Mouse (Mus musculus) cerebellum, adult 18-20 months (tissue): Measurements from ENCODE around the gene Slc25a26.
"Not testable (repeated sequence)": the region's sequence is repeated elsewhere in the genome, so short reads cannot be mapped to it uniquely, and the experiment has no call there.

Experiments used
- DNase-seq, 2 experiments: peaks; one replicate each; pipeline ENCODE4 v3.0.0; 2021

The Slc25a26 gene

DNA sequence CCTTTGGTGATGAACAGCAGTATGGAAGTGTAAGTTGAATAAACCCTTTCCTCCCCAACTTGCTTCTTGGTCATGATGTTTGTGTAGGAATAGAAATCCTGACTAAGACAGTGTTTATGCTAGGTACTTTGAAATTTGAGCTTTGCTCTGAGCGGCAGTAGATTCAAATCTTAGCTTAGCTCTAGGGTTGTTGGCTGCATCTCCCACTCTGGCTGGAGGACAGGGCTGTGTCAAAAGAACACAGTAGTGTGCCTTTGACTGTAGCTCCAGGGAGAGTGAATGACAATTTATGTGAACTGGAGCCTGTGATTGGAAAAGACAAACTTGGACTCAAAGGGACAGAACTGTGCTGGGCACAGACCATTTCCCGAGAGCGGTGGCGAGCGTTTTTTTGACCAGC, 53.0 kb downstream of the Slc25a26 start:
- no peak for DNase-seq

- not testable (repeated sequence) for DNase-seq
These were observed 58.5 kb downstream of the Slc25a26 start for GRCm38 (mm10) chr6:94558603-94559002.

DNA sequence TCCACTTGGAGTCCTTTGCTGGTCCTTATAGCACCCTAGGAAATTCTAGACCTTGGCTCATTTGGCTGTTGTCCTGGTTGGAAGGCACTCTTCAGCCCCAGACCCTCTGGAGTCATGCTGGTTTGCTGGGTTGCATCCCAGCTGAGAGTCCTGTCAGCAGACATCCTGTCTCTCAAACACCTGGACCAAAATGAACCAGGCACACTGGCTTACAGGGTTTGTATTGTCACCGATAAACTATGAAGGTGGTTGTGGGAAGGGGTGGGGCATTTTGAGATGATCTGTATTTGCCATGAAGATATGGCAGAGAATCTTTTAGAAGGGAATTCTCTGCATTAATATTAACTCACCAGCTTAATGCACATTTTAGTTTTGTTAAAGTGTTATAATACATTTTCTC, 60.8 kb downstream of the Slc25a26 start:
- DNase-seq, result no peak

GRCm38 (mm10) chr6:94561346-94561745, 61.2 kb downstream of the Slc25a26 start:
- no peak for DNase-seq

DNA sequence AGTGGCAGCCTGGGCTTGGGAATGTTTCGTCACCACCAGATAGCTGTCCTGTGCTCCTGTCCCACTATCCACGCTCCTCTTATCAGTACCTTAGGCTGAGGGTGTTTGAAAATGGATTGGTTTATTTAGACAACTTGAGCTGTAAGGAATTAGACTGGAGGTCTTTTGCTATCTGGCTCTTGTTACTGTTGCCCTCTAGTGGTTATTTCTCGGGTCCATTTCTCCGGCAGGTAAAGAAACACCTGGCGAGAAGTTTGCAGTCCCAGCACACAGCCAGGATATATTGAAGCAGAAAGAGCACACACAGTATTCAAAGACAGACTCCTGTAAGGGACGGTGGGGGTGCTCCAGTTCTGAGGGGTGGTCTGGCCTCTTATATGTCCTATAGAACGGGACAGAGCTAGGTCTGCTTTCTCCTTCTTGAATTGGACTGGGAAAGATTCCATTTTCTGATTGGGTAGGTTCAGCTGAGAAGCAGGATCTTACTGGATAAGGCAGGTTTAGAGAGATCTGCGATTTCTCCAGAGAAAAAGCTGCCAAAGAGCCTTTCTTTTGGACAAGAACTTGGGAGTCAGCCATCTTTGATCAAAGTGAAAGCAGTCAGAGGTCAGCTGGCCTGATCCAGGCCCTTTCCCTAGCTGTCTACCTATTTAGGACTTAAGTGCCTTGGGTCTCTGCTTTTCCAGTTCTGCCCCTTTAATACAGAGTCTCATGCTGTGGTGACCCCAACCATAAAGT, 63.2 kb downstream of the Slc25a26 start:
- no peak for DNase-seq

GRCm38 (mm10) chr6:94565766-94566165, 65.6 kb downstream of the Slc25a26 start:
- no peak for DNase-seq

GRCm38 (mm10) chr6:94568040-94568439, 67.9 kb downstream of the Slc25a26 start:
- DNase-seq, result no peak

GRCm38 (mm10) chr6:94575526-94576166, 75.5 kb downstream of the Slc25a26 start:
- no peak for DNase-seq

GRCm38 (mm10) chr6:94577991-94578390, 77.9 kb downstream of the Slc25a26 start:
- no peak for DNase-seq

- no peak for DNase-seq
These were observed 81.9 kb downstream of the Slc25a26 start for GRCm38 (mm10) chr6:94582055-94582454.

DNA sequence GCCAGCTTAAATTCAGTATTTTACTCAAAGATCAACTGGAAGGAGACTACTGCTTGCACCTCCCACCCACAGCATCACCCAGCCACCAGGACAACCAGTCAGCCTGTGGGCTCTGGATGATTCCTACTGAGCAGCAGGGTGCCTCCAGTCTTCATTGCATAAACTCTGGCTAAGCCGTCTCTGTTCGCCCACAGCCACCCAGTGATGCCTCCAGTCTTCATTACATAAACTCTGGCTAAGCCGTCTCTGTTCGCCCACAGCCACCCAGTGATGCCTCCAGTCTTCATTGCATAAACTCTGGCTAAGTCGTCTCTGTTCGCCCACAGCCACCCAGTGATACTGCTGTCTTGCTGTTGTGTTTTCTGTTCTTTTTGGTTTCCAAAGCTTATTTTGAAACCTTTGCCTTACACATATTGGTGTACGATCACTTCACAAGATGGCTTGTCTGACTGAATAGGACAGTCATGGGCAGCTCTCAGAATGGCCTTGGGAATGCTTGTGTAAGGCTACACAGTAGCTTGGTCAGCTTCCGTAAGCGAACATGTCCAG, 84.1 kb downstream of the Slc25a26 start:
- DNase-seq, result no peak

DNA sequence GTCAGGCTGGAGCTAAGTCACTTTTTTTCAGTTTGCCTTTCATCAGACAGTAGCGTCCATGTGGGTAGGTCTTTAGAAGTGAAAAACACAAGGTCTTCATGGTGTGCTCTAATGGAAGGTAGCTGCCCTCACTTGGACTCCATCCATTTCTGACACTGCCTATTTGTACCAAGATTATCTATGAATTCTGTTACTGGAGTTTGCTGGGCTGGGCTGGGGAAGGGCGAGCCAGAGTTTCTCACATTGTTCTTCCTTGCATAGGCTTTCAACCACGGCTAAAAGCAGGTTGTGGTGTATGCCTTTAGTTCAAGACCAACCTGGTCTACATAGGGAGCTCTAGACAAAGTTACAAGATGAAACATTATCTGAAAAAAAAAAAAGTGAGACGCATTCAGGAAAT, 84.8 kb downstream of the Slc25a26 start:
- DNase-seq, result no peak

DNA sequence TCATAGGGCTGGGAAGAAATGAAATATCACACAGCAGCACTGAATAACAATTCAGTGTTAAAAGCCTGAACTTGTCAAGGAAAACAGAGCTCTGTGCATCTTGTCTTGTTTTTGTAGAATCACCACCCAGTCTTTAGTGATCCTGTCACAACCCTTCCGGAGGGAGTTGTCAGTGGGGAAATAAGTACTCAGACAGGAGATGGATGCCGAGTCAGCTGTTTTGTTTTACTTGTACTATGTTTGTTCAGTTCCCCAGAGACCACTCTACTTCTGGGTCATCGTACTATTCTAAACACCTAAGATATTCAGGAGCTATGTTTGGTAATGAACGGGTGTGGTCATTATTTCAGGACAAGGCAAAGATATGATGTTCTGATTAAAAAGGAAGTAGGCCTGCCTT, 88.2 kb downstream of the Slc25a26 start:
- no peak for DNase-seq

DNA sequence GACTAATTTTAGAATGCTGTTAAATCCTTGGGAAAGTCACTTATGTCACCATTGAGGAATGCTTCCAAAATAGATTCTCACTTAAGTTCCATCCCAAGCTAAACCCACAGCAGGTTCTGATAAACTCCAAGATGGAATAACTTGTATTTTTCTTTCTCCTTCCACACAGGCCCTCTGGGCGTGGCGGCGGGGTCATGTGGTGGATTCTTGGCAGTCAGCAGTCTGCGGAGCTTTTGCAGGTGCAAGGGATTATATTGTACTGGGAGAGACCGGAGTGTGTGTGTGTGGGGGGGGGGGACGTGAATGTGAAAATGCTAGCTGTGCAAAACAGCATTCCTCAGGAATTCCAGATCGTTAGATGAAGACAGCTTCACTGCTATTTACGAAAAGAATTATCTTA, 92.1 kb downstream of the Slc25a26 start:
- DNase-seq, result no peak

DNA sequence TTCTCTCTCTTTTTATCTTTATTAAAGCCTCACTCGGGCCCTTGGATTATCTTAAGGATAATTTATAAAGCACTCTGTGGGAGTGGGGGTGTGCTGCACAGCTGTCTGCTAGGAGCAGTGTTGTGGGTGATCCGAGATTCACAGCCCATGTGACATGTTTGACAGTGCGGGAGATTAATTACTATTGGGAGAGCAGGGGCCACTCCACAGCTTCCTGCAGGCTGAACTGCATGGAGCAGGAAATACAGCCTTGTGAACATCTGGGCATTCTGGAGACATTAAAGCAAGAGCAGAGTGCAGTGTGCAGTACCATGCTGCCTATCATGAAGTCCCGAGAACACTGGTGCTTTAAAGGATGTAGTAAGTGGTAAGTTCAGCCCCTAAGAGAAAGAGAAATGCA, 92.6 kb downstream of the Slc25a26 start:
- DNase-seq, result no peak

DNA sequence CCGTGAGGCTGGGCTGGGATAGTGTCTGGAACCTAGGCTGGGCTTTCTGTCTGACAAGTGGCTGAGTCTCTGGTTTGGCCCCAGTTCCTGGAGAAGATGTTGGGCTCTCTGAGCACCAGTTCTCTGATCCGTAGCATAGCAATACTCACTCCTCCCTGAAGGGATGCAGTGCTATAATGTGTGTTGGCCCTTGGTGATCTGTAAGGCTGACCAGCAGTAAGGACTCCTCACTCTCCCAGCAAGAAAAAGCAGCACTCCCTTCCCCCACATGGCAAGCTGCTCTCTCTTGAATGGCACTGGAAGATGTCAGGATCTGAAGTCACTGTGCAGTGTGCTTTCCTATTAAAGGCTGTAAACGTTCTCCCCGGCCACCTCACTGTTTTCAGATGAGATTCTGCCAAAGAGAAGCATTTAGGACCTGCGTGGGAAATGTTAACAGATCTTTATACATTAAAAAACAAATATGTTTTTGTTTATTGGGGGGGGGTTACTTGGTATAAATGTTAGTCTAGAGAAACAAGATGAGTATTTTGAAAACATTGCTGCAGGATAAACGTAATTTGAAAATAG, 94.0 kb downstream of the Slc25a26 start:
- no peak for DNase-seq

- DNase-seq, result no peak
These were observed 94.6 kb downstream of the Slc25a26 start for GRCm38 (mm10) chr6:94594711-94595110.

GRCm38 (mm10) chr6:94595206-94595605, 95.1 kb downstream of the Slc25a26 start:
- no peak for DNase-seq

- DNase-seq, result no peak
These were observed 96.1 kb downstream of the Slc25a26 start for GRCm38 (mm10) chr6:94596051-94596760.

- no peak for DNase-seq
These were observed 96.8 kb downstream of the Slc25a26 start for GRCm38 (mm10) chr6:94596761-94597485.

GRCm38 (mm10) chr6:94598421-94598820, 98.3 kb downstream of the Slc25a26 start:
- DNase-seq, result no peak

GRCm38 (mm10) chr6:94599016-94599415, 98.9 kb downstream of the Slc25a26 start:
- DNase-seq, result no peak

GRCm38 (mm10) chr6:94601101-94601500, 101.0 kb downstream of the Slc25a26 start:
- DNase-seq, result peak in 1 of 2 experiments; percentile 9
